Comparison of ENCODE assay signal across 8 mouse cellular contexts in the genomic region with DNA sequence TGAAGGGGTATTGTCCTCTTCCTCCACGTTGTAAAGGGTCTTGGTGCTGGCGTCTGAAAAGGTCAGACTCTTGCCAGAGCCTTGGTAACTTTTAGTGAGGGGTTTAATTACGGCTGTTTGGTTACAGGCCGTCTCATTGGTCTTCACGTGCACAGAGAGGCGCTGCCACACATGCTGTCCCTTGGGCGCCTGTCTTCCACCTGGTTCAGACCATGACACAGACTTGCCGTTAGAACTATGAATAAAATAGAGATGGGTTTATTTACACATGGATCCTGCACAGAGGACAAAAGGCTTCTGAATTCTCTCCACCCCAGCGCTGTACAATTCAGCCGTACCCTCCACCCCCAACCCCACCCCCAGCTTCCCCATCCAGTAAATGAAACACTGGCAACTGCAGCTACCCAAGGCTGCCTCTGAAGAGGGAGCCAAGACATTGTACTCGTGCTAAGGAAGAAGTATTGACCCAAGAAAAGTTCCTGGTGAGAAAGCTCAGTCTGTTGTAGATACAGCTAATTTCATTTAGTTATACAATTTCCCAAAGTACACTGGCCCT. TPM values are rescaled to one million over a fixed set of nuclear protein-coding genes. Genes with fewer than 3 reads are reported as not detected.
DNase-seq lines count a peak whose midpoint lies in the region; ATAC-seq lines count a peak whose summit lies in the region.
"Had no signal": no experiment of that assay in that cellular context is flagged by ENCODE, and none has a peak within 500 bp of the region (broad histone marks: within the 10 kb centered on the region; RNA-seq: fewer than 3 reads in every experiment).

No protein-coding gene starts in this region.

- peak overlapping the region; percentile 67 for H3K4me2 ChIP-seq in liver, embryonic 11.5 days
- peak overlapping the region; percentile 75 for H3K4me2 ChIP-seq in forebrain, embryonic 15.5 days (replicated peaks)
- peak overlapping the region; percentile 82 for H3K4me2 ChIP-seq in limb, embryonic 15.5 days
- H3K4me2 ChIP-seq in stomach, embryonic 15.5 days = peak overlapping the region; percentile 82

- no peak overlapping the region for H3K9ac ChIP-seq in liver, embryonic 11.5 days (ENCODE audit: low read depth, low read length)
- peak overlapping the region; percentile 40 for H3K9ac ChIP-seq in forebrain, embryonic 15.5 days (replicated peaks)
- no peak overlapping the region for H3K9ac ChIP-seq in limb, embryonic 15.5 days
- H3K9ac ChIP-seq in stomach, embryonic 15.5 days = no peak overlapping the region

- no peak for ATAC-seq in liver, embryonic 11.5 days (replicated peaks; ENCODE audit: low FRiP score)
- peak; percentile 36 for ATAC-seq in forebrain, embryonic 15.5 days (replicated peaks)
- no peak for ATAC-seq in limb, embryonic 15.5 days (ENCODE audit: insufficient number of reproducible peaks, low FRiP score, low TSS enrichment, low read depth)
- ATAC-seq in stomach, embryonic 15.5 days (ENCODE audit: insufficient read depth, low FRiP score, low read depth) = no peak

- no peaks in the 10 kb centered on the region for H3K9me3 ChIP-seq in liver, embryonic 11.5 days (ENCODE audit: control insufficient read depth, low read length)
- no peaks in the 10 kb centered on the region for H3K9me3 ChIP-seq in forebrain, embryonic 15.5 days
- H3K9me3 ChIP-seq in limb, embryonic 15.5 days = no peaks in the 10 kb centered on the region
- H3K9me3 ChIP-seq in stomach, embryonic 15.5 days = no peaks in the 10 kb centered on the region

- H3K27ac ChIP-seq in liver, embryonic 11.5 days (ENCODE audit: low read depth, low read length) = no peak overlapping the region
- H3K27ac ChIP-seq in forebrain, embryonic 15.5 days (replicated peaks) = no peak overlapping the region
- no peak overlapping the region for H3K27ac ChIP-seq in limb, embryonic 15.5 days
- no peak overlapping the region for H3K27ac ChIP-seq in stomach, embryonic 15.5 days

- peak overlapping the region; percentile 37 for H3K4me3 ChIP-seq in liver, embryonic 11.5 days (ENCODE audit: low read depth, low read length)
- H3K4me3 ChIP-seq in forebrain, embryonic 15.5 days = peak overlapping the region; percentile 45
- H3K4me3 ChIP-seq in limb, embryonic 15.5 days = peak overlapping the region; percentile 42
- peak overlapping the region; percentile 40 for H3K4me3 ChIP-seq in stomach, embryonic 15.5 days (replicated peaks)

- no peak for DNase-seq in liver, embryonic 11.5 days (ENCODE audit: low spot score)
- no peak for DNase-seq in liver
- DNase-seq in retina, embryonic 14.5 days (ENCODE audit: low spot score) = no peak
- no peak for DNase-seq in frontal cortex, adult 2 months (ENCODE audit: extremely low spot score in 1 of 2, low spot score in 1 of 2)
- DNase-seq: cerebellum, adult 9-11 months had no signal

- H3K4me1 ChIP-seq in liver, embryonic 11.5 days (replicated peaks; ENCODE audit: control insufficient read depth, insufficient read depth, low read length) = no peaks in the 10 kb centered on the region
- peaks cover 9% of the 10 kb centered on the region; the same call in 1 of the 2 replicates for H3K4me1 ChIP-seq in forebrain, embryonic 15.5 days
- H3K4me1 ChIP-seq in limb, embryonic 15.5 days = peaks cover 9% of the 10 kb centered on the region; the same call in 1 of the 2 replicates
- H3K4me1 ChIP-seq in stomach, embryonic 15.5 days = 0 out of 2 replicates have a peak, but pooled peaks cover 5% of the 10 kb centered on the region

- WGBS in liver, embryonic 11.5 days = 31% methylated on average over 11 of the region's 11 CpGs
- WGBS in forebrain, embryonic 15.5 days = 8% methylated on average over 11 of the region's 11 CpGs
- 13% methylated on average over 11 of the region's 11 CpGs for WGBS in limb, embryonic 15.5 days
- WGBS in stomach, embryonic 15.5 days = 18% methylated on average over 11 of the region's 11 CpGs

- H3K36me3 ChIP-seq in liver, embryonic 11.5 days (ENCODE audit: control insufficient read depth, insufficient read depth, low read length) = no peaks in the 10 kb centered on the region
- no peaks in the 10 kb centered on the region for H3K36me3 ChIP-seq in forebrain, embryonic 15.5 days
- H3K36me3 ChIP-seq in limb, embryonic 15.5 days = no peaks in the 10 kb centered on the region
- no peaks in the 10 kb centered on the region for H3K36me3 ChIP-seq in stomach, embryonic 15.5 days

- H3K27me3 ChIP-seq in liver, embryonic 11.5 days (replicated peaks; ENCODE audit: control insufficient read depth, insufficient read depth, low read length) = no peaks in the 10 kb centered on the region; the same call in 1 of the 2 replicates
- H3K27me3 ChIP-seq in forebrain, embryonic 15.5 days = no peaks in the 10 kb centered on the region
- 0 out of 2 replicates have a peak, but pooled peaks cover 6% of the 10 kb centered on the region for H3K27me3 ChIP-seq in limb, embryonic 15.5 days
- no peaks in the 10 kb centered on the region for H3K27me3 ChIP-seq in stomach, embryonic 15.5 days (replicated peaks)

RNA-seq across cellular contexts. Expression of gene Gm10944, which starts 8.6 kb away (rescaled TPM):
- not detected in 2 replicates for polyA plus RNA-seq in liver, embryonic 11.5 days (2014; fragmentation: Nextera tagmentation; extraction: Ambion mirVana)
- polyA plus RNA-seq in forebrain, embryonic 15.5 days (2015; fragmentation: Nextera tagmentation; extraction: Ambion mirVana) = not detected in 2 replicates
- polyA plus RNA-seq in limb, embryonic 15.5 days (2015; fragmentation: Nextera tagmentation; extraction: Ambion mirVana) = not detected in 2 replicates
- polyA plus RNA-seq in stomach, embryonic 15.5 days (2015; fragmentation: Nextera tagmentation; extraction: Ambion mirVana) = not detected in 2 replicates
- not detected in 2 replicates for polyA plus RNA-seq in frontal cortex, adult 2 months (2012; rRNA removed)
